Mouse (Mus musculus): ENCODE results near the gene Dnajb12. TPM values are rescaled to one million over a fixed set of nuclear protein-coding genes. Genes with fewer than 3 reads are reported as not detected.

The Dnajb12 gene
- polyA plus RNA-seq, 1 experiment: 68.2 TPM

DNA sequence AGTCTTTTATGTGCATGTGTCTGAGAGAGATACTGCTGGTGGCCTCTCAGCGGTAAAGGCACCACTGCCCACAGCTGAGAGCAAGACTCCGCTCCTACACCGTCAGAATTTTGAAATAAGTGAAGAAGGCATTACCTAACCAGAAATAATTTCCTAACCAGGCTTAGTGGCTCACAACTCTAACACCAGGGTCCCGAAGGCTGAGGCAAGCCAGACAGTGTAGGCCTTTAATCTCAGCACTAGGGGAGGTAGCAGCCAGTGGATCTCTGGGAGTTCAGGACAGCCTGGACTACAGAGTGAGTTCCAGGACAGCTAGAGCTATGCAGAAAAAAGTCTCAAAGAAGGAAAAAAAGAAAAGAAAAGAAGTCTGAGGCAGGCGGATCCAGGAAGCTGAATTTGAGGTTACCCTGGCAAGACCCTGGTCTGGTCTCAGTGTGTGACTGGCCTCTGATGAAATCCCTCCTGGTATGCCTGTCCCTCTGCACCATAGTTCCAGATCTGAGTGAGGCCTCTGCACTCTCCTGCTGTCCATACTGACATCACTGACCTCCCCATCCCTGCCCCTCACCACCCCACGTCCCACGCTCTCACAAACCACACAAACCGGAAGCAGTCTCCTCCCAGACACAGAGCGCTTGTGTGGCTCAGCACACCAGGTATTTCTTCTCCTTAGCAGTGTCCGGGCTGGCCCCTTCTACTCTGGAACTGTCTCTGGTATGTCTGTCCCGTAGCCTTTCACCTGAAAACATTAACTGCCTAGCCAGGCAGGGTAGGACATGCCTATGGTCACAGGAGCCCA is 31.1 kb upstream of the Dnajb12 start:
- Histone ChIP-seq H3K36me3 (replicated peaks; ENCODE audit: low read length) (peaks cover 67% of the 10 kb centered on the region), H3K4me3 (replicated peaks) (no peak overlapping the region), H3K4me1 (peaks cover 65% of the 10 kb centered on the region), H3K27me3 (replicated peaks) (no peaks in the 10 kb centered on the region), H3K9me3 (no peaks in the 10 kb centered on the region)
- TF ChIP-seq FLI1 (IDR thresholded peaks at IDR 0.05; ENCODE audit: low read length) (no peak), GATA1 (IDR thresholded peaks at IDR 0.05; ENCODE audit: borderline replicate concordance, low read length) (no peak)

DNA sequence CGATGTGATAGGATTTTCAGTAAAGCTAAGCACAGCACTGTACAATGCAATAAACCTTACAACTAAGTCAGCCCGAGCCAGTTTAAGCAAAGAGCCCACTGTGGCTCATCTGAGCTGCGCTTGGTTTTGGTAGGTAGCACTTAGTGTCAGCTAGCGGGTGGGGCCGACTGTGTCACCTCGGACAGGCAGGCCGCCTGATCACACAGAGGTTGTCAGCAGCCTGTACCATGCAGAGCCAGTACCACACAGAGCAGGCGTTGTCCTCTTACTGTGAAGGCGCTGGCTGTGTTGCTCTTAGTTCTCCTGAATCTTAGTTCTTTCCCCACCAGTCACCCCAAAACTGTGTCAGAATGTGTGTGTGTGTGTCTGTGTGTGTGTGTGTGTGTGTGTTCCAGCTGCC is 30.4 kb upstream of the Dnajb12 start:
- Histone ChIP-seq H3K36me3 (replicated peaks; ENCODE audit: low read length) (peaks cover 61% of the 10 kb centered on the region), H3K4me3 (replicated peaks) (no peak overlapping the region), H3K9me3 (no peaks in the 10 kb centered on the region), H3K4me1 (peaks cover 58% of the 10 kb centered on the region), H3K27me3 (replicated peaks) (no peaks in the 10 kb centered on the region)
- no peak for TF ChIP-seq FLI1 (IDR thresholded peaks at IDR 0.05; ENCODE audit: low read length)
- TF ChIP-seq GATA1 (IDR thresholded peaks at IDR 0.05; ENCODE audit: borderline replicate concordance, low read length): no peak

DNA sequence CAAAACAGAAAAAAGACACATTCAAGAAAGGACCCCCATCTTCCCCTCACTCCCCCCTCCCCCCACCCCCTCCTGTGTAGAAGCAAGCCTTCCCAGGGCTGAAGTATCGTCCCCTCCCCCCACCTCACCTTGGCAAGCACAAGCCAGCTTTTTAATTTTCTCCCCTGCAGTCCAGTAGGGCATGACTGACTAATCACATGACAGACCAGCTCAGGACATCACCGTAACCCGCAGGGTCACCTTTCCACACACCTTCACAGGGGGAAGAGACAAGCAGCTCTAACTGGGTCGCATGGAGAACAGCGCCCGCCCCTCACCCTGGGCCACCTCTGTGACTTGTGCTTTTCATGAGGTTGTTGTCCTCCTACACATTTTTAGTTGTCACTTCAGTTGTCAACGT is 30.0 kb upstream of the Dnajb12 start:
- Histone ChIP-seq H3K4me1 (peaks cover 54% of the 10 kb centered on the region), H3K36me3 (replicated peaks; ENCODE audit: low read length) (peaks cover 57% of the 10 kb centered on the region), H3K9me3 (no peaks in the 10 kb centered on the region), H3K27me3 (replicated peaks) (no peaks in the 10 kb centered on the region), H3K4me3 (replicated peaks) (no peak overlapping the region)
- TF ChIP-seq FLI1 (IDR thresholded peaks at IDR 0.05; ENCODE audit: low read length) (no peak), GATA1 (IDR thresholded peaks at IDR 0.05; ENCODE audit: borderline replicate concordance, low read length) (no peak)

DNA sequence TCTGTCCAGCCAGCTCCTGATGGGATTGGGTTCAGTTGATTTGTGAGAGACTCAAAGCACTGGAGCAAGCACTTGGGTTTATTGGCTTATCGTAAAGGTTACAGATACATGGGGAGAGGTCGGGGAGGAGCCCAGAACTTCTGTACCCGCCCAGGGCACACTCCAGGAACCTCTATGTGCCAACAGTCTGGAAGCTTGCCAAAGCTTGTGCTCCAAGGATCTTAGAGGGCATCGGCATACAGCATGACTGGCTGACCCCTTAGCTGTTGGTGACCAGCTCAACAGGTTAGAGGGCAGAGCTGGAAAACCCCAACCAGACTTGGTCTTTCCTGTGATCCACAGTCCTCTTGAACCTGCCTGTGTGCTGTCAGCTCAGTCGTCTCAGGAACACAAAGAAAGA is 22.2 kb upstream of the Dnajb12 start:
- no peak for TF ChIP-seq FLI1 (IDR thresholded peaks at IDR 0.05; ENCODE audit: low read length)
- H3K4me3 ChIP-seq (replicated peaks): no peak overlapping the region
- H3K36me3 ChIP-seq (replicated peaks; ENCODE audit: low read length): peaks cover 50% of the 10 kb centered on the region
- peaks cover 50% of the 10 kb centered on the region for H3K4me1 ChIP-seq
- H3K9me3 ChIP-seq: no peaks in the 10 kb centered on the region
- no peaks in the 10 kb centered on the region for H3K27me3 ChIP-seq (replicated peaks)

DNA sequence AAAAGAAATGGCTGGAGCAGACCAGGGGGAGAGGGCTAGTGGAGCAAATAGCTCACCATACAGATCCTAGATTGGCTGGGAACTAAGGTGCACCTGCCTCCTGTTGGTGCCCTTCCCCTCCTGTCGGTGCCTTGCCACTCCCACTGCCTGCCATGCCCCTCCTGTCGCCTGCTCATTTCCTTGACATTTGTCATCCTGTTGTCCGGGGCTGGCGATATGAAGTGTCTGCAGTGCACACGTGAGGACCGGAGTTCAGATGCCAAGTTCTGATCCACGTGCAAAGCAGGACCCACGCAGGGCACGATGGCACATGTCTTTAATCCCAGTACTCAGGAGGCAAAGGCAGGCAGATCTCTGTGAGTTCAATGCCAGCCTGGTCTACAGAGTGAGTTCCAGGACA is 18.7 kb upstream of the Dnajb12 start:
- TF ChIP-seq FLI1 (IDR thresholded peaks at IDR 0.05; ENCODE audit: low read length): no peak
- no peak for TF ChIP-seq GATA1 (IDR thresholded peaks at IDR 0.05; ENCODE audit: borderline replicate concordance, low read length)
- H3K36me3 ChIP-seq (replicated peaks; ENCODE audit: low read length): peaks cover 85% of the 10 kb centered on the region
- H3K4me1 ChIP-seq: peaks cover 85% of the 10 kb centered on the region
- peak overlapping the region; percentile 83 for H3K4me3 ChIP-seq (replicated peaks)
- H3K27me3 ChIP-seq (replicated peaks): no peaks in the 10 kb centered on the region
- no peaks in the 10 kb centered on the region for H3K9me3 ChIP-seq

DNA sequence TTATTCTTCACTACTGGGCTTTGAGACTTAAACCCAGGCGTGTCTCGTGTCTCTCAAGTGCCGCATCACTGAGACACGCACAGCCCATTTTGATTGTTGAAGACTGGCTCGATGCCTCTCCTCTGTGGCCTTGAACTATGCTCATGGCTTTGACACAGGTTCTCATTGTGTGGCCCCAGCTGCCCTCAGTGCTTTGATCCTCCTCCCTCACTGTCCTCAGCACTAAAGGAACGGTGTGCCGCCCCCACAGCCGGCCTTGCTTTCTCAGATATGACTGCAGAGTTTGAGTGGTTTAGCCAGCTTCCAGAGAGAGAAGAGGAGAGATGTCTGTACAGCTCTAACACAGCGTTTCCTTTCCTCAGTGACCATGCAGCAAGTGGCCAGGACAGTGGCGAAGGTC is 18.2 kb upstream of the Dnajb12 start:
- peaks cover 89% of the 10 kb centered on the region for H3K4me1 ChIP-seq
- TF ChIP-seq GATA1 (IDR thresholded peaks at IDR 0.05; ENCODE audit: borderline replicate concordance, low read length) (no peak), FLI1 (IDR thresholded peaks at IDR 0.05; ENCODE audit: low read length) (no peak)
- H3K9me3 ChIP-seq: no peaks in the 10 kb centered on the region
- H3K4me3 ChIP-seq (replicated peaks): peak overlapping the region; percentile 70
- H3K36me3 ChIP-seq (replicated peaks; ENCODE audit: low read length): peaks cover 90% of the 10 kb centered on the region
- H3K27me3 ChIP-seq (replicated peaks): no peaks in the 10 kb centered on the region

DNA sequence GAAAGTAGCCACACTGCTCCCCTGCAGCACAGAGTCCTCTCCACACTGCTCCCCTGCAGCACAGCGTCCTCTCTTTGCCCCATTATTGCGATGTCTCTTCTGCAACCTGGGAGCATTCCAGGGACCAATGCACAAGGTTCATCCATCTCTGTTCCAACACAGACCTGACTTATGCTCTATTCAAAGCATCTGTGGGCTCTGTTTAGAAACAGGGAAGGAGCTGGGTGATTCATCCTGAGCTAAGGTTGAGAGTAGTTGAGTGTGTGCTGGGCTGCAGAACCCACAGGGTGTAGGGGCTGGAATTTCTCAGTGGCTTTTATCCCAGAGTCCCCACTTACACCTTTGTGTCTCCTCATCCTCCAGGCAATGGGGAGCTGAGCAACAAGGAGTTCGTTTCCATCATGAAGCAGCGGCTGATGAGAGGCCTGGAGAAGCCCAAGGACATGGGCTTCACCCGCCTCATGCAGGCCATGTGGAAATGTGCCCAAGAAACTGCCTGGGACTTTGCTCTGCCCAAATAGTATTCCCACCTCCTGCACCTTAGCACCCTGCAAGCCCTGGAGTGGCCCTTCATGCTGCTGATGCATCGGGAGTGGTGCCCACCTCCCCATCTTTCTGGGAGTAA is 16.4 kb upstream of the Dnajb12 start:
- Histone ChIP-seq H3K9me3 (no peaks in the 10 kb centered on the region), H3K4me1 (peaks cover 90% of the 10 kb centered on the region), H3K27me3 (replicated peaks) (no peaks in the 10 kb centered on the region), H3K4me3 (replicated peaks) (no peak overlapping the region), H3K36me3 (replicated peaks; ENCODE audit: low read length) (peaks cover 90% of the 10 kb centered on the region)
- TF ChIP-seq GATA1 (IDR thresholded peaks at IDR 0.05; ENCODE audit: borderline replicate concordance, low read length): no peak

DNA sequence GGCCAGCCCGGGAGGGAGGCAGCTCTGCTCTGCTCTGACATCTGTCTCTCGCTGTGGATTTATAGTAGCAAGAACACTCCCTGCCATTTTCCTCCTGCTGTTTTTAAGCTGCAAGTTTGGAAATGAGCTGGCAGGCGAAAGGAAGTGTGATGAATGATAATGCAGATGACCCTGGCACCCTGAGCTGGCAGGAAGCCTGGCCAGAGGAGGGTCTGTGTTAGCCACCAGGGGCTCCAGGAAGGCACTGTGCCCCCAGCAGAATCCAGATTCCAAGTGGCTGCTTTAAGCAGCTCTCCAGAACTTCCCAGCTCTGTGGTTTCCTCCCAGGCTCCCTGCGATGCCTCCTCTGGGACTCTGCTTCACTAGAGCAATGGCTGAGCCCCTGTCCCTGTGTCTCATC is 15.7 kb upstream of the Dnajb12 start:
- TF ChIP-seq GATA1 (IDR thresholded peaks at IDR 0.05; ENCODE audit: borderline replicate concordance, low read length) (no peak), FLI1 (IDR thresholded peaks at IDR 0.05; ENCODE audit: low read length) (no peak)
- H3K9me3 ChIP-seq: no peaks in the 10 kb centered on the region
- H3K4me1 ChIP-seq: peaks cover 86% of the 10 kb centered on the region
- H3K4me3 ChIP-seq (replicated peaks): no peak overlapping the region
- no peaks in the 10 kb centered on the region for H3K27me3 ChIP-seq (replicated peaks)
- H3K36me3 ChIP-seq (replicated peaks; ENCODE audit: low read length): peaks cover 87% of the 10 kb centered on the region

DNA sequence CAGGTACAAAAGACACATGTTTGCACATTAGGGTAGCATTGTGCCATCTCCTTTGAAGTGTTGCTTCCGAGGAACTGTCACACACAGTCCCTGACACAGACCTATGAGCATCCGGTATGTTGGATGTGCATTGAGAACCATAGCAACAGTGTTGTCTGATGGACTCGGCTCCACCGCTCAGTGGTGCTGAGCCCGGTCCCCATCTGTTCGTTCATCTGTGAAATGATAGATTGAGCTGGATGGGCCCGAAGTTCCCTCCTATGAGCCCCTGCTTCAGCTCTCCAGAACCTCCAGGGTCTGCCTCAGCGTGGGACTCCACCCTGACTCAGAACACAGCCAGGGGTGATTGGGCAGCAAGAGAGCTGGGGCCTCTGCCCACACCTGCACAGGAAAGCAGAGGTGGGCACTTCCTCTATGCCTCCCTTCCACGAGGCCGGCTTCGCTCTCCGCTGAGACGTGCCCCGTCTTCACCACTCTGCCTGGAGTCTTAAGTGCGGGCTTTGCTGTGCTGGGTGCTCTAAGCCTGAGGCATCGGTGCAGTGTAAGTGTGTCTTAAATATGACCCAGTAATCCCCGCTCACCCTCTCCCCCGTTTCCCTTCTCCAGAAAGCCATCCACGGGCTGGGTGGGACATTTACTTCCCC is 15.0 kb upstream of the Dnajb12 start:
- Histone ChIP-seq H3K9me3 (no peaks in the 10 kb centered on the region), H3K36me3 (replicated peaks; ENCODE audit: low read length) (peaks cover 87% of the 10 kb centered on the region), H3K4me3 (replicated peaks) (no peak overlapping the region), H3K4me1 (peaks cover 83% of the 10 kb centered on the region), H3K27me3 (replicated peaks) (no peaks in the 10 kb centered on the region)
- TF ChIP-seq FLI1 (IDR thresholded peaks at IDR 0.05; ENCODE audit: low read length) (no peak), GATA1 (IDR thresholded peaks at IDR 0.05; ENCODE audit: borderline replicate concordance, low read length) (no peak)

Measured in megakaryocyte, embryonic 14.5 days (primary cell).